Mouse (Mus musculus): ENCODE results near the gene Ipo5. TPM values are rescaled to one million over a fixed set of nuclear protein-coding genes. Genes with fewer than 3 reads are reported as not detected.

The Ipo5 gene
- total and polyA plus RNA-seq, 3 experiments = 35.5 to 119 (median 98.0) TPM

- intact Hi-C loops (cut with DNase I) = no loop called here
- Histone ChIP-seq H3K27me3 (ENCODE audit: control insufficient read depth, insufficient read depth, low read length) (no peaks in the 10 kb centered on the region), H3K4me3 (no peak overlapping the region), H3K36me3 (ENCODE audit: control insufficient read depth, insufficient read depth, low read length) (peaks cover 15% of the 10 kb centered on the region), H3K79me2 (replicated peaks; ENCODE audit: control insufficient read depth, insufficient read depth, low read length) (no peaks in the 10 kb centered on the region), H3K9ac (ENCODE audit: low read depth, low read length) (no peak overlapping the region), H3K4me1 (ENCODE audit: control insufficient read depth, insufficient read depth, low read length) (no peaks in the 10 kb centered on the region), H3K27ac (no peak overlapping the region)
- no peak for TF ChIP-seq EP300 (IDR thresholded peaks at IDR 0.05; ENCODE audit: insufficient read depth, low read depth, low read length)
- TF ChIP-seq CTCF (IDR thresholded peaks at IDR 0.05) = no peak
- TF ChIP-seq POLR2A (IDR thresholded peaks at IDR 0.05; ENCODE audit: insufficient read depth, low read depth, low read length) = no peak
- 95% methylated on average over 4 of the region's 4 CpGs for WGBS
- no peak for DNase-seq
Observed at GRCm38 (mm10) chr14:120924044-120924443, 13.0 kb downstream of the Ipo5 start.

GRCm38 (mm10) chr14:120925731-120926585, 14.9 kb downstream of the Ipo5 start:
- Histone ChIP-seq H3K79me2 (replicated peaks; ENCODE audit: control insufficient read depth, insufficient read depth, low read length) (no peaks in the 10 kb centered on the region), H3K27me3 (ENCODE audit: control insufficient read depth, insufficient read depth, low read length) (no peaks in the 10 kb centered on the region), H3K4me3 (no peak overlapping the region), H3K36me3 (ENCODE audit: control insufficient read depth, insufficient read depth, low read length) (peaks cover 15% of the 10 kb centered on the region), H3K27ac (no peak overlapping the region), H3K9ac (ENCODE audit: low read depth, low read length) (no peak overlapping the region), H3K4me1 (ENCODE audit: control insufficient read depth, insufficient read depth, low read length) (no peaks in the 10 kb centered on the region)
- no peak for DNase-seq
- intact Hi-C loops (cut with DNase I) = no loop called here
- TF ChIP-seq POLR2A (IDR thresholded peaks at IDR 0.05; ENCODE audit: insufficient read depth, low read depth, low read length) = no peak
- TF ChIP-seq CTCF (IDR thresholded peaks at IDR 0.05) = no peak
- no peak for TF ChIP-seq EP300 (IDR thresholded peaks at IDR 0.05; ENCODE audit: insufficient read depth, low read depth, low read length)
- WGBS = 87% methylated on average over 14 of the region's 14 CpGs

- Histone ChIP-seq H3K27ac (no peak overlapping the region), H3K4me3 (no peak overlapping the region), H3K9ac (ENCODE audit: low read depth, low read length) (no peak overlapping the region), H3K4me1 (ENCODE audit: control insufficient read depth, insufficient read depth, low read length) (no peaks in the 10 kb centered on the region), H3K36me3 (ENCODE audit: control insufficient read depth, insufficient read depth, low read length) (peaks cover 4% of the 10 kb centered on the region), H3K27me3 (ENCODE audit: control insufficient read depth, insufficient read depth, low read length) (no peaks in the 10 kb centered on the region), H3K79me2 (replicated peaks; ENCODE audit: control insufficient read depth, insufficient read depth, low read length) (no peaks in the 10 kb centered on the region)
- 75% methylated on average over 4 of the region's 4 CpGs for WGBS
- no peak for TF ChIP-seq CTCF (IDR thresholded peaks at IDR 0.05)
- TF ChIP-seq EP300 (IDR thresholded peaks at IDR 0.05; ENCODE audit: insufficient read depth, low read depth, low read length) = no peak
- TF ChIP-seq POLR2A (IDR thresholded peaks at IDR 0.05; ENCODE audit: insufficient read depth, low read depth, low read length) = no peak
- intact Hi-C loops (cut with DNase I) = no loop called here
- no peak for DNase-seq
Observed at GRCm38 (mm10) chr14:120931236-120931635, 20.2 kb downstream of the Ipo5 start.

DNA sequence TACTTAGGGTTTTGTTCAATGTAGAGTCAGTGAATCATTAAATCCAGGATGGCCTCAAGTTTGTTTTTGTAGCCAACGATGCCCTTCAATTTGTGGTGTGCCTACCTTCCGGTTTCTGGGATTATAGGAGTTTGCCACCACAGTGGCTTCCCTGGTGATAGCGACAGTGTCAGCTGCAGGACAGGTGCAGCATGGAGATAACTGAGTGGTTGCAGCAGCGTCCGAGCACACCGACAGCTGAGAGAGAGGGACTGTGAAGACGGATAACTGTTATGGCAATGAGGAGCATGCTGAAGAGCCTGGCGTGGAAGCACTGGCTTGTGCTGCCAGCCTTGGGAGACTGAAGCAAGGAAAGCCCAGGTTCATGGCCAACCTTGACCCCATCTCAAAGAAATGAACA, 22.6 kb downstream of the Ipo5 start:
- WGBS = 92% methylated on average over 8 of the region's 8 CpGs
- Histone ChIP-seq H3K36me3 (ENCODE audit: control insufficient read depth, insufficient read depth, low read length) (no peaks in the 10 kb centered on the region), H3K79me2 (replicated peaks; ENCODE audit: control insufficient read depth, insufficient read depth, low read length) (no peaks in the 10 kb centered on the region), H3K27me3 (ENCODE audit: control insufficient read depth, insufficient read depth, low read length) (no peaks in the 10 kb centered on the region), H3K9ac (ENCODE audit: low read depth, low read length) (no peak overlapping the region), H3K27ac (no peak overlapping the region), H3K4me3 (no peak overlapping the region), H3K4me1 (ENCODE audit: control insufficient read depth, insufficient read depth, low read length) (no peaks in the 10 kb centered on the region)
- DNase-seq = no peak
- intact Hi-C loops (cut with DNase I) = no loop called here
- no peak for TF ChIP-seq EP300 (IDR thresholded peaks at IDR 0.05; ENCODE audit: insufficient read depth, low read depth, low read length)
- no peak for TF ChIP-seq CTCF (IDR thresholded peaks at IDR 0.05)
- no peak for TF ChIP-seq POLR2A (IDR thresholded peaks at IDR 0.05; ENCODE audit: insufficient read depth, low read depth, low read length)

DNA sequence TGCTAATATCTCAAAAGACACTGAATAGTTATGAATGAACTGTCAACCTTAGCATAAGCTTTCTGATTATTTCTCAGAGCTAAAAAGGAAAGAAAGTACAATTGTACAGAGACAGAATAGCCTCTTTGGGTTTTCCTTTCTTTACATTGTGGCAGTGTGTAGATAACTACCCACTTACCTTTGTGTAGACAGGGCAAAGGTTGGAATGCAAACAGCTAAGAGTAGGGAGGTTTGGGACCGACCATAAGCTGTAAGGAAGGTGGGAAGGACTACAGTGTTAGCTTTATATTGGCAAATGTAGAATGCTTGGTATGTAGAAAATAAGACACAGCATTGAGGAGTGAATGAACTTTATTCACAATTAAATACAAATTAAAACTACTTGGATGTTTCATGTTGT, 26.1 kb downstream of the Ipo5 start:
- 78% methylated on average over 1 of the region's 1 CpGs for WGBS
- H3K4me1 ChIP-seq (ENCODE audit: control insufficient read depth, insufficient read depth, low read length) = no peaks in the 10 kb centered on the region
- H3K27me3 ChIP-seq (ENCODE audit: control insufficient read depth, insufficient read depth, low read length) = no peaks in the 10 kb centered on the region
- no peaks in the 10 kb centered on the region for H3K36me3 ChIP-seq (ENCODE audit: control insufficient read depth, insufficient read depth, low read length)
- no peak overlapping the region for H3K27ac ChIP-seq
- no peak overlapping the region for H3K9ac ChIP-seq (ENCODE audit: low read depth, low read length)
- no peaks in the 10 kb centered on the region for H3K79me2 ChIP-seq (replicated peaks; ENCODE audit: control insufficient read depth, insufficient read depth, low read length)
- no peak overlapping the region for H3K4me3 ChIP-seq
- DNase-seq = no peak
- intact Hi-C loops (cut with DNase I) = no loop called here
- no peak for TF ChIP-seq EP300 (IDR thresholded peaks at IDR 0.05; ENCODE audit: insufficient read depth, low read depth, low read length)
- TF ChIP-seq CTCF (IDR thresholded peaks at IDR 0.05) = no peak

GRCm38 (mm10) chr14:120942803-120943202, 31.8 kb downstream of the Ipo5 start:
- H3K9ac ChIP-seq (ENCODE audit: low read depth, low read length) = no peak overlapping the region
- intact Hi-C loops (cut with DNase I) = no loop called here
- no peaks in the 10 kb centered on the region for H3K79me2 ChIP-seq (replicated peaks; ENCODE audit: control insufficient read depth, insufficient read depth, low read length)
- H3K4me1 ChIP-seq (ENCODE audit: control insufficient read depth, insufficient read depth, low read length) = no peaks in the 10 kb centered on the region
- H3K36me3 ChIP-seq (ENCODE audit: control insufficient read depth, insufficient read depth, low read length) = no peaks in the 10 kb centered on the region
- H3K27ac ChIP-seq = no peak overlapping the region
- no peaks in the 10 kb centered on the region for H3K27me3 ChIP-seq (ENCODE audit: control insufficient read depth, insufficient read depth, low read length)
- H3K4me3 ChIP-seq = no peak overlapping the region
- WGBS = 81% methylated on average over 9 of the region's 9 CpGs
- no peak for TF ChIP-seq POLR2A (IDR thresholded peaks at IDR 0.05; ENCODE audit: insufficient read depth, low read depth, low read length)
- no peak for TF ChIP-seq EP300 (IDR thresholded peaks at IDR 0.05; ENCODE audit: insufficient read depth, low read depth, low read length)
- TF ChIP-seq CTCF (IDR thresholded peaks at IDR 0.05) = no peak
- DNase-seq = no peak

Measured in heart, adult 2 months (tissue).